Mouse (Mus musculus) embryonic facial prominence, embryonic 15.5 days (tissue): ENCODE results near the gene Cdc42bpb. TPM values are rescaled to one million over a fixed set of nuclear protein-coding genes. Genes with fewer than 3 reads are reported as not detected.

Experiments used
- ATAC-seq: fragments of 200-750 bp; cut with Nextera tagmentation; 2 replicates; pipeline ENCODE4 v1.8.0; 2017; ENCODE audit warnings: low read depth, moderate TSS enrichment; ENCODE audit not compliant: insufficient number of reproducible peaks, low FRiP score, low TSS enrichment
- H3K27ac ChIP-seq: fragments of 300-500 bp; sonication (generic); replicated peaks from 2 replicates; pipeline ENCODE4 v1.5.1; 2015; ENCODE audit warnings: mild to moderate bottlenecking, inconsistent platforms
- H3K27me3 ChIP-seq: fragments of 300-500 bp; sonication (generic); 2 replicates; pipeline ENCODE4 v1.6.1; 2015; ENCODE audit warnings: inconsistent platforms
- H3K36me3 ChIP-seq: fragments of 300-500 bp; sonication (generic); 2 replicates; pipeline ENCODE4 v1.6.1; 2015; ENCODE audit warnings: mild to moderate bottlenecking, inconsistent platforms
- H3K4me1 ChIP-seq: fragments of 300-500 bp; sonication (generic); 2 replicates; pipeline ENCODE4 v1.6.1; 2015; ENCODE audit warnings: inconsistent platforms
- H3K4me2 ChIP-seq: fragments of 300-500 bp; sonication (generic); replicated peaks from 2 replicates; pipeline ENCODE4 v1.6.1; 2015; ENCODE audit warnings: mild to moderate bottlenecking, inconsistent platforms
- H3K4me3 ChIP-seq: fragments of 300-500 bp; sonication (generic); replicated peaks from 2 replicates; pipeline ENCODE4 v1.5.1; 2015; ENCODE audit warnings: mild to moderate bottlenecking, inconsistent platforms
- H3K9ac ChIP-seq: fragments of 300-500 bp; sonication (generic); 2 replicates; pipeline ENCODE4 v1.6.1; 2015; ENCODE audit warnings: inconsistent platforms
- H3K9me3 ChIP-seq: fragments of 300-500 bp; sonication (generic); replicated peaks from 2 replicates; pipeline ENCODE4 v1.6.1; 2016; ENCODE audit warnings: inconsistent platforms
- WGBS: fragments of 180-500 bp; shearing (Covaris S2); methylation state at CpG from one replicate; pipeline ENCODE4 v1.1.7; 2015; 5-methylcytosine and 5-hydroxymethylcytosine counted together
- polyA plus RNA-seq: library from polyadenylated mRNA; unstranded; fragments of >200 nt; fragmentation: Nextera tagmentation; extraction: Ambion mirVana; gene quantifications from 2 replicates; pipeline ENCODE4 v1.2.1, GENCODE M21; 2015

Gene Cdc42bpb
- polyA plus RNA-seq, 1 experiment from 2014 or later = 33.2 TPM

DNA sequence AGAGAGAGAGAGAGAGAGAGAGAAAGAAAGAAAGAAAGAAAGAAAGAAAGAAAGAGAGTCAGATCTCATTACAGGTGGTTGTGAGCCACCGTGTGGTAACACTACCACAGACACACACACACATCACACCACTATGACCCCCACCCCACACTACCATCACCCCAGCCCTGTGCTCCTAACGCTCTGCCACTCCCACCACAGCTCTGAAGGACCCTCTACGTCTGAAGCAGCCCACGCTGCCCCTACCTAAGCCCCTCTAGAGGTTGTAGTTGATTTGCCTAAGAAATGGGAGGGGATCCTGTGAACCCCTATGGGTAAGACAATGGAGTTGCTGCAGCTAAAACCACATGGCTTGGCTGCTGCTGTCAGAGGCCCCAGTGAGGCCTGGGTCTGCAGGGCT, 93.9 kb downstream of the Cdc42bpb start:
- Histone ChIP-seq H3K9ac (no peak overlapping the region), H3K27ac (no peak overlapping the region), H3K4me3 (no peak overlapping the region), H3K27me3 (no peaks in the 10 kb centered on the region), H3K9me3 (no peaks in the 10 kb centered on the region), H3K4me2 (no peak overlapping the region), H3K4me1 (peaks cover 14% of the 10 kb centered on the region), H3K36me3 (no peaks in the 10 kb centered on the region)
- 82% methylated on average over 4 of the region's 4 CpGs for WGBS
- ATAC-seq = no peak

GRCm38 (mm10) chr12:111276371-111276770, 101.1 kb downstream of the Cdc42bpb start:
- no peak for ATAC-seq
- 42% methylated on average over 6 of the region's 6 CpGs for WGBS
- Histone ChIP-seq H3K27me3 (peaks cover 61% of the 10 kb centered on the region), H3K9ac (no peak overlapping the region), H3K4me2 (no peak overlapping the region), H3K27ac (no peak overlapping the region), H3K36me3 (no peaks in the 10 kb centered on the region), H3K9me3 (no peaks in the 10 kb centered on the region), H3K4me3 (no peak overlapping the region), H3K4me1 (peaks cover 29% of the 10 kb centered on the region)

- H3K27ac ChIP-seq = no peak overlapping the region
- H3K4me3 ChIP-seq = peak overlapping the region; percentile 44
- peak overlapping the region; percentile 97 for H3K4me2 ChIP-seq
- no peaks in the 10 kb centered on the region for H3K9me3 ChIP-seq
- peak overlapping the region; percentile 16; the same call in 1 of the 2 replicates for H3K9ac ChIP-seq
- under 1% methylated on average over 58 of the region's 58 CpGs for WGBS
- ATAC-seq = no peak
- peaks cover 35% of the 10 kb centered on the region for H3K4me1 ChIP-seq
- no peaks in the 10 kb centered on the region for H3K36me3 ChIP-seq
- H3K27me3 ChIP-seq = peaks cover 72% of the 10 kb centered on the region
These were observed 102.2 kb downstream of the Cdc42bpb start for GRCm38 (mm10) chr12:111275150-111275841.

- Histone ChIP-seq H3K27me3 (peaks cover 79% of the 10 kb centered on the region), H3K4me3 (peak overlapping the region; percentile 44), H3K36me3 (no peaks in the 10 kb centered on the region), H3K9me3 (no peaks in the 10 kb centered on the region), H3K4me1 (peaks cover 35% of the 10 kb centered on the region), H3K27ac (no peak overlapping the region), H3K9ac (peak overlapping the region; percentile 16; the same call in 1 of the 2 replicates), H3K4me2 (peak overlapping the region; percentile 97)
- WGBS = 2% methylated on average over 80 of the region's 80 CpGs
- ATAC-seq = no peak
These were observed 102.9 kb downstream of the Cdc42bpb start for GRCm38 (mm10) chr12:111274447-111275149.

DNA sequence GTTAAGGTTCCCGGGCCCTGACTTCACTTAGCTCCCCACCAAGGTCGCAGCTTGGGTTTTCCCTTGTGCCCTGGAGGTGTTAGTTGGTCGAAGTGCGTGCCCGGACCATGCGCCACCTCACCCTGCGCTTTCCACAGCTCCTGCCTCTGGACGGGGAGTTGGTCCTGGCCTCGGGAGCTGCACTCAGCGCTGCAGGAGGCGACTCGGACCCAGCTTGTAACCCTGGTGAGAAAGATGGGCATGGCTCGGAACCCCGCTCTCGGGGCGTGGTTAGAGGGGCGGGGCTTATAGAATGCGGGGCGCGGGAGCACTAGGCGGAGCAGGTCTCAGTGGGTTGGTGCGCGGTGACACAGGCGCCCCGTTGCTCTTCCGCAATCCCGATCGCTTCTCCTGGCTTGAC, 103.5 kb downstream of the Cdc42bpb start:
- no peak overlapping the region for H3K27ac ChIP-seq
- H3K4me2 ChIP-seq = peak overlapping the region; percentile 97
- ATAC-seq = 0 out of 2 replicates have a peak, but pooled peaks have one; percentile 5
- peak overlapping the region; percentile 16; the same call in 1 of the 2 replicates for H3K9ac ChIP-seq
- no peaks in the 10 kb centered on the region for H3K9me3 ChIP-seq
- H3K36me3 ChIP-seq = no peaks in the 10 kb centered on the region
- WGBS = 2% methylated on average over 28 of the region's 28 CpGs
- H3K27me3 ChIP-seq = peaks cover 84% of the 10 kb centered on the region
- H3K4me3 ChIP-seq = peak overlapping the region; percentile 44
- peaks cover 35% of the 10 kb centered on the region for H3K4me1 ChIP-seq

DNA sequence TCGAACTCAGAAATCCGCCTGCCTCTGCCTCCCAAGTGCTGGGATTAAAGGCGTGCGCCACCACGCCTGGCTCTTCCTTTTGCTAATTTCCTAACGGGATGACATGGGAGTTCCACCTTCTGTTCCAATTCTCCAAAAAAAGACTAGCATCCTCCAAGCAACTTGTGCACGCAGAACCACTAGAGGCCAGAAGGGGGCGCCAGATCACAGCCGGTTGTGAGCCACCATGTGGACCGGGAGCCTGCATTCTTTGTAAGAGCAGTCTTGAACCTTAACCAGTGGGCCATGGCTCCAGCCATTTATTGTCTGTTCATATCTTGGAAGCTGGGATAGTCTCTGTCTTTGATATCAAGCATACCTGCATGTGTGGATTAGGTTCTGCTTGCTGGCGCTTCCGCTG, 105.1 kb downstream of the Cdc42bpb start:
- Histone ChIP-seq H3K9ac (no peak overlapping the region), H3K4me2 (no peak overlapping the region), H3K9me3 (no peaks in the 10 kb centered on the region), H3K4me1 (peaks cover 35% of the 10 kb centered on the region), H3K36me3 (no peaks in the 10 kb centered on the region), H3K27me3 (peaks cover 83% of the 10 kb centered on the region), H3K27ac (no peak overlapping the region), H3K4me3 (no peak overlapping the region)
- no peak for ATAC-seq
- WGBS = 20% methylated on average over 12 of the region's 12 CpGs

DNA sequence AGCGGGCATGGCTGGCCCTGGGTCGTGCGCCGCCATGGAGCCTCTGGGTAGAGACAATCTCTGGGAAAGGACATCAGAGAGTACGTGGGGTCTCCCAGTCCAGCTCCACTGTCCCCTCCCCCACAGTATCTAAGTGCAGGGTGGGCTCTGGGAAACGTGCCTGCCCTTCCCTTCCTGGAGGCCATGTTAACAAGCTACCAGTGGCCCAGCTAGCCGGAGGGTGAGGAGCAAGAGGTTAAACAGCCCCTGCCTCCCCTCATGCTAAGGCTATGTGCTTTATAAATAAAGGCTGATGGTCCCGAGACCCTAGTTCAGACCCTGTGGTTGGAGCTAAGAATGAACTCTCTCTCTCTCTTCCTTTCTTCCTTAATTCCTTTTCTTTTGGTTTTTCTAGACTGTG, 105.6 kb downstream of the Cdc42bpb start:
- ATAC-seq = no peak

GRCm38 (mm10) chr12:111271406-111271805, 106.1 kb downstream of the Cdc42bpb start:
- no peak overlapping the region for H3K27ac ChIP-seq
- H3K27me3 ChIP-seq = peaks cover 73% of the 10 kb centered on the region
- WGBS = 7% methylated on average over 27 of the region's 28 CpGs
- H3K4me1 ChIP-seq = peaks cover 35% of the 10 kb centered on the region
- H3K9ac ChIP-seq = no peak overlapping the region
- H3K4me3 ChIP-seq = peak overlapping the region; percentile 20
- H3K9me3 ChIP-seq = no peaks in the 10 kb centered on the region
- peak overlapping the region; percentile 31 for H3K4me2 ChIP-seq
- H3K36me3 ChIP-seq = no peaks in the 10 kb centered on the region; the same call in 1 of the 2 replicates
- no peak for ATAC-seq

More for the DNA sequence above, 105.6 kb downstream of the Cdc42bpb start:
- peak overlapping the region; percentile 31 for H3K4me2 ChIP-seq
- no peaks in the 10 kb centered on the region for H3K9me3 ChIP-seq
- 12% methylated on average over 8 of the region's 8 CpGs for WGBS
- H3K27me3 ChIP-seq = peaks cover 78% of the 10 kb centered on the region
- H3K4me3 ChIP-seq = peak overlapping the region; percentile 20; the same call in 1 of the 2 replicates
- peaks cover 35% of the 10 kb centered on the region for H3K4me1 ChIP-seq
- H3K9ac ChIP-seq = no peak overlapping the region
- no peak overlapping the region for H3K27ac ChIP-seq
- H3K36me3 ChIP-seq = no peaks in the 10 kb centered on the region; the same call in 1 of the 2 replicates

DNA sequence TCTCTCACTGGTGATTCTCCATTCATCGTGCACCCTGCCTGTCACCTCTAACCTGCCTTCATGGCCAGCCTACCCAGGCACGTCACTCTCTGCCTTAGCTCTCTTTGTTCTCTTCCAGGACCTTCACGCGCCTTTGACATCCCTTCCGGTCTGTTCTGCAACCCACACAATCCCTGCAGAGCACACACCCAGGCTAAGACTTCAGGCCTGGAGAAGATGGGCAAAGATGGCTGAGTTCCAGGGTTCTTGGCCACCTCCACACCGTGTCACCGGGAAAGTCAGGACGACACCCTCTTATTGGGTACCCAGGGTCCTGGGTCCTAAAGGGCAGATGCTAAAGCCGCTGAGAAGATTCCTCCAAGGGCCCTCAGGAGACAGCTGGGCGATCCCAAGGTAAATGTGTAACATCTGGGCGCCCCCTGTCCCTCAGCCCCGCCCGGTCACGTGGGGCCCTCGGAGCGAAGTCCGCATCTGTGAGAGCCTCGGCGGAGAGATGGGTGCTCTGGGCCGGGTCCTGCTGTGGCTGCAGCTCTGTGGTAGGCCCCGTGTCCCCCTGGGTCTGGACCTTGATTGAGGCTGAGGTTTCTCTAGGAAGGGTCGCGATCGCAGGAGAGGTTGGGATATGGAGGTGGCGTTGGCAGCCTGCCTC, 106.8 kb downstream of the Cdc42bpb start, which contains the start of gene Amn:
Amn (plus strand) TSS at position 467 of the 649 bp plus-strand sequence.
- H3K9me3 ChIP-seq = no peaks in the 10 kb centered on the region
- H3K27me3 ChIP-seq = peaks cover 66% of the 10 kb centered on the region
- no peak within 1 kb of the TSS for H3K27ac ChIP-seq
- H3K36me3 ChIP-seq = no peaks in the 10 kb centered on the region; the same call in 1 of the 2 replicates
- H3K4me2 ChIP-seq = peak within 1 kb of the TSS; percentile 31
- H3K9ac ChIP-seq = no peak within 1 kb of the TSS
- H3K4me3 ChIP-seq = peak within 1 kb of the TSS; percentile 20
- WGBS = 32% methylated on average over 25 of the region's 25 CpGs
- H3K4me1 ChIP-seq = peaks cover 35% of the 10 kb centered on the region
- ATAC-seq = no peak

GRCm38 (mm10) chr12:111267673-111268325, 109.7 kb downstream of the Cdc42bpb start:
- H3K9me3 ChIP-seq = no peaks in the 10 kb centered on the region
- WGBS = 65% methylated on average over 4 of the region's 4 CpGs
- H3K27ac ChIP-seq = no peak overlapping the region
- no peak overlapping the region for H3K4me3 ChIP-seq
- peaks cover 7% of the 10 kb centered on the region; the same call in 1 of the 2 replicates for H3K36me3 ChIP-seq
- H3K27me3 ChIP-seq = peaks cover 37% of the 10 kb centered on the region
- H3K9ac ChIP-seq = no peak overlapping the region
- ATAC-seq = no peak
- H3K4me1 ChIP-seq = peaks cover 13% of the 10 kb centered on the region
- H3K4me2 ChIP-seq = no peak overlapping the region
